Mouse (Mus musculus): ENCODE results near the gene Thbs2. TPM values are rescaled to one million over a fixed set of nuclear protein-coding genes. Genes with fewer than 3 reads are reported as not detected.

Thbs2 gene
- polyA plus RNA-seq, 1 experiment from 2014 or later: 3.9 TPM

DNA sequence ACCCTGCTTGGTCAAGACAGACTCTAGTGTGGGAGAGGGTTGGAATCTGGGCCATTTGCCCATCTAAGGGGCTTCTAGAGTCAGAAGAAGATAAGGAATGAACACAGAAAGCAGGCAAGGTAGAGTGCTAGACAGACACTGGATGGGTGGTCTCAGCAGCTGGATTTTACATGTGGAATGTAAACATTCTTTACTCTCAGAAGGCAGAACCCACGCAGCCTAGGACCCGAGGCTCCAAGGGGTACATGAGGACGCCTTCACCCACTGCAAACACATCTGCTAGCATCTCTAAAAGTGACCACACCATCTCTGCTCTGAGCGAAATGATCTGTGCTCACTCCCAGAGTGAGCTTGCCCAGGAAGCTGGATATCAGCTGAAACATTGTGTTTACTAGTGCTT lies 9.2 kb upstream of the Thbs2 start:
- Histone ChIP-seq H3K9ac (replicated peaks; ENCODE audit: low read depth, low read length) (no peak overlapping the region), H3K36me3 (ENCODE audit: control insufficient read depth, insufficient read depth, low read length) (no peaks in the 10 kb centered on the region), H3K27me3 (ENCODE audit: control insufficient read depth, insufficient read depth, low read length) (no peaks in the 10 kb centered on the region), H3K4me3 (ENCODE audit: low read depth, low read length) (no peak overlapping the region), H3K4me1 (ENCODE audit: control insufficient read depth, insufficient read depth, low read length) (no peaks in the 10 kb centered on the region), H3K9me3 (ENCODE audit: control insufficient read depth, low read length) (no peaks in the 10 kb centered on the region), H3K27ac (ENCODE audit: low read depth, low read length) (no peak overlapping the region), H3K4me2 (ENCODE audit: low read depth, low read length) (no peak overlapping the region)
- no peak for ATAC-seq (ENCODE audit: low read depth)
- WGBS: 81% methylated on average over 4 of the region's 4 CpGs

DNA sequence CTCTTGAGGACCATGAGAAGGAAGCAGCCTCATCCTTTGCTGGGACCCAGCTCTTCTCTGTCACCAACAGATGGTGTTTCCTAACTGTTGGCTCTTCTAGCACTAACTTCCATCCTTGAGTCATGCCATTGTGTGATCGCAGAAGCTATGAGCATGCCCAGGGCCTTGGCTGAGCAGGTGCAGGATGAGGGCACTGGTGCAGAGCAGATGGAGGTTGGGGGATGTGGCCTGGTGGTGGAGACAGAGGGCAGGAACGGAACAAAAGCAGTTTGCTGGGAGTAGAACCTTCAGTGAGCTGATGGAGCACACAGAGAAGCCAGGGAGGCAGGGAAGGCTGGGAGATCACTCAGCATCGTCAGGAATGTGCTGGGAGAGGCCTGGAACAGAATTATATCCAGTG lies 8.7 kb upstream of the Thbs2 start:
- Histone ChIP-seq H3K4me2 (ENCODE audit: low read depth, low read length) (no peak overlapping the region), H3K9me3 (ENCODE audit: control insufficient read depth, low read length) (no peaks in the 10 kb centered on the region), H3K4me3 (ENCODE audit: low read depth, low read length) (no peak overlapping the region), H3K27me3 (ENCODE audit: control insufficient read depth, insufficient read depth, low read length) (no peaks in the 10 kb centered on the region), H3K9ac (replicated peaks; ENCODE audit: low read depth, low read length) (no peak overlapping the region), H3K36me3 (ENCODE audit: control insufficient read depth, insufficient read depth, low read length) (no peaks in the 10 kb centered on the region), H3K4me1 (ENCODE audit: control insufficient read depth, insufficient read depth, low read length) (no peaks in the 10 kb centered on the region), H3K27ac (ENCODE audit: low read depth, low read length) (no peak overlapping the region)
- no peak for ATAC-seq (ENCODE audit: low read depth)
- WGBS: 59% methylated on average over 3 of the region's 3 CpGs

DNA sequence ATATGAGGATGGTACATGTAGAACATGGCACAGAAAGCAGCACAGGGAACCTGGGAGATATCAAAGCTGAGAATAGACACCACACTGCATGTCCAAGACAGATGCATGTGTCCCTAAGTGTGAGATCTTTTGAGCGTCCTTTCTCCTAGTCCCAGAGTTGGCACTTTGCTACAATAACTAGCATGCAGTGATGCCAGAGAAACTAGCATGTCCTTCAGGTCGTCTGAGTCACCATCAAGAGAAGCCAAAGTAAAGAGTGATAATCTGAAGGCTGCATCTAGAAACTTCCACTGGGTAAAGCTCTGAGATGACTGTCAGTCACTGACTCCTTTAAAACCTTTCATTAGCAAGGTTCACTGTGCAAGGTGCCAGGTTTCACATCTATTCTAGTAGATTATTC lies 7.9 kb upstream of the Thbs2 start:
- no peaks in the 10 kb centered on the region for H3K9me3 ChIP-seq (ENCODE audit: control insufficient read depth, low read length)
- no peak overlapping the region for H3K4me3 ChIP-seq (ENCODE audit: low read depth, low read length)
- H3K27me3 ChIP-seq (ENCODE audit: control insufficient read depth, insufficient read depth, low read length): no peaks in the 10 kb centered on the region
- no peak for ATAC-seq (ENCODE audit: low read depth)
- H3K4me1 ChIP-seq (ENCODE audit: control insufficient read depth, insufficient read depth, low read length): no peaks in the 10 kb centered on the region
- H3K36me3 ChIP-seq (ENCODE audit: control insufficient read depth, insufficient read depth, low read length): no peaks in the 10 kb centered on the region
- 70% methylated on average over 2 of the region's 2 CpGs for WGBS
- H3K27ac ChIP-seq (ENCODE audit: low read depth, low read length): no peak overlapping the region
- H3K4me2 ChIP-seq (ENCODE audit: low read depth, low read length): no peak overlapping the region
- no peak overlapping the region for H3K9ac ChIP-seq (replicated peaks; ENCODE audit: low read depth, low read length)

DNA sequence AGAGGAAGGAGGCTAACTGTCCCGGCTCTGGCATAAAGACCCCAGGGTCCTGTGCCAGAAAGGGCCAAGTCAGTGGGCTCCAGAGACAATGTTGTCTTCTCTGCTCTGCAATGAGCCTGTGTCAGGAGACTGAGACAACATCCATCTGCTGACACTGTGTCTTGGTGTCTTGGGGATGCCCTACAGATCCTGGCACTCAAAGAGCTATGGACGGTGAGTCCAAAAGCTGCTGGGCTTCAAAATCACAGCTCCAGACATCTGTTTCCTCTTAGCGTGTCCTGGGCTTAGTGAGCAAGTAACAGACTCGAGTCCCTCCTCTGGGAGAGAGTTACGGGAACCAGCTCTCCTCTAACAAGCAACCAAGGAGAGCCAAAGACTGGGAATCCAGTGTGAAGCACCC lies 6.2 kb upstream of the Thbs2 start:
- H3K27me3 ChIP-seq (ENCODE audit: control insufficient read depth, insufficient read depth, low read length): no peaks in the 10 kb centered on the region
- H3K9ac ChIP-seq (replicated peaks; ENCODE audit: low read depth, low read length): no peak overlapping the region
- no peak overlapping the region for H3K4me3 ChIP-seq (ENCODE audit: low read depth, low read length)
- no peak for ATAC-seq (ENCODE audit: low read depth)
- H3K36me3 ChIP-seq (ENCODE audit: control insufficient read depth, insufficient read depth, low read length): no peaks in the 10 kb centered on the region
- WGBS: 88% methylated on average over 5 of the region's 5 CpGs
- no peaks in the 10 kb centered on the region for H3K9me3 ChIP-seq (ENCODE audit: control insufficient read depth, low read length)
- no peak overlapping the region for H3K4me2 ChIP-seq (ENCODE audit: low read depth, low read length)
- H3K4me1 ChIP-seq (ENCODE audit: control insufficient read depth, insufficient read depth, low read length): no peaks in the 10 kb centered on the region
- no peak overlapping the region for H3K27ac ChIP-seq (ENCODE audit: low read depth, low read length)

DNA sequence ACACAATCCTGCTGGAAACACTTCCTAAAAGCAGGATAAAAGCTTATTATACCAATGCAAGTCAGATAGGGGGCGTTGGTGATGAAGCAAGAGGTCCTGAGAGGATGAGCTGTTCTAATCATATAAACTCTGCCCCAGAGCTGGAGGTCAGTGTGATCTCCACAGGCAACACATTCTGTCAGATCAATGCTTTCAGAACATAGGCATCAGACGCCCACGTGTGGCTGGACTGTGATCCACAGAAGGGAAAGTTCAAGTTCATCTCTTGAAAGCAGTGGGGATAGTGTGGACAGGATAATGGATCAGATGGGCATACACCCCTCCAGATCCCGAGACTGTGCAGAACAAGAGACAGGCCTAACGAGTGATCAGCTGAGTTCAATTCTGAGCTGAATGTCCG lies 4.2 kb upstream of the Thbs2 start:
- Histone ChIP-seq H3K36me3 (ENCODE audit: control insufficient read depth, insufficient read depth, low read length) (no peaks in the 10 kb centered on the region), H3K9me3 (ENCODE audit: control insufficient read depth, low read length) (no peaks in the 10 kb centered on the region), H3K9ac (replicated peaks; ENCODE audit: low read depth, low read length) (no peak overlapping the region), H3K4me2 (ENCODE audit: low read depth, low read length) (no peak overlapping the region), H3K27ac (ENCODE audit: low read depth, low read length) (no peak overlapping the region), H3K4me1 (ENCODE audit: control insufficient read depth, insufficient read depth, low read length) (peaks cover 5% of the 10 kb centered on the region; the same call in 1 of the 2 replicates), H3K4me3 (ENCODE audit: low read depth, low read length) (no peak overlapping the region), H3K27me3 (ENCODE audit: control insufficient read depth, insufficient read depth, low read length) (no peaks in the 10 kb centered on the region)
- ATAC-seq (ENCODE audit: low read depth): no peak
- 75% methylated on average over 6 of the region's 6 CpGs for WGBS

DNA sequence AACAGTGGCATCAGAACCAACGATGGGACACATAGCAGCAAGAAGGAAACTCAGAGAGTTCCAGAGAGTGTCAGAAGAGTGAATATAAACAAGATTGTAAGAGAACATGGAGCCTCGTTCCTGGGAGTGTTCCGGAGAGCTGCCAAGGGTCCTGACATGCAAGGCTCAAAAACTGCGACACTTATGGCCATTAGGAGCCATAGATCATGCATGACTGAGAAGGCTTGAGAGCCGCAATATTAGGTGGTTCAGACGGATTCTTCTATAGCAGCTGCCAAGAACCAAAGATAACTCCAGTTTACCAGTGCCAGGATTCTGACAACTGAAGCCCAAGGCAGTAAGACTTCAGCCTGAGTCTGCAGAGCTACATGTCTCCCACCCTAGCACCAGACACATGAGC lies 3.1 kb upstream of the Thbs2 start:
- no peak for ATAC-seq (ENCODE audit: low read depth)
- Histone ChIP-seq H3K4me3 (ENCODE audit: low read depth, low read length) (no peak overlapping the region), H3K9me3 (ENCODE audit: control insufficient read depth, low read length) (no peaks in the 10 kb centered on the region), H3K27me3 (ENCODE audit: control insufficient read depth, insufficient read depth, low read length) (no peaks in the 10 kb centered on the region), H3K36me3 (ENCODE audit: control insufficient read depth, insufficient read depth, low read length) (no peaks in the 10 kb centered on the region), H3K9ac (replicated peaks; ENCODE audit: low read depth, low read length) (no peak overlapping the region), H3K27ac (ENCODE audit: low read depth, low read length) (no peak overlapping the region), H3K4me2 (ENCODE audit: low read depth, low read length) (no peak overlapping the region), H3K4me1 (ENCODE audit: control insufficient read depth, insufficient read depth, low read length) (peaks cover 6% of the 10 kb centered on the region; the same call in 1 of the 2 replicates)
- WGBS: 84% methylated on average over 6 of the region's 6 CpGs

DNA sequence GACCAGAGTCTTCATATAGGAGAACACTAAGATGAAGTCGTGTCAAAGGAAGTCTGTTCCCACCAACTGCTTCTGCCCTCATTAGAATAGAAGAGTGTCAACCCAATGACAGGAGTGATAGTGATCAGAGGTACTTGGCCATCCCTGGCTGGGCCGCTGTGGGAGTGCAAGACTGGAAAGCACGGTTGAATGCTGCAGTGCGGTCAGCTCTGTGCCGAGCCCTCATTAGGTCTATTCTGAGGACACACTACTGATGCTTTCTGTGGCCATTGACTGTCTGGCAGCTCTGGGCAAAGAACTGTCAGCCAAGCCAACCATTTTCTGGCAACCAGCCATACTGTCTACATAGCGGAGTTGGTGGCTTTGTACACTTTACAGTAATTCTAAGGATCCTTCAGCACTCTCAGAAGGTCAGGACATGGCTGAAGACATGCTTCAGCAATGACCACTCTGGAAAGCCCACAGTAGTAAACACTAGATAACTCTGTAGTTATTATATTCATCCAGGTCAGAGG lies 2.3 kb upstream of the Thbs2 start:
- Histone ChIP-seq H3K36me3 (ENCODE audit: control insufficient read depth, insufficient read depth, low read length) (no peaks in the 10 kb centered on the region), H3K9me3 (ENCODE audit: control insufficient read depth, low read length) (no peaks in the 10 kb centered on the region), H3K9ac (replicated peaks; ENCODE audit: low read depth, low read length) (no peak overlapping the region), H3K4me1 (ENCODE audit: control insufficient read depth, insufficient read depth, low read length) (peaks cover 6% of the 10 kb centered on the region; the same call in 1 of the 2 replicates), H3K4me3 (ENCODE audit: low read depth, low read length) (no peak overlapping the region), H3K27me3 (ENCODE audit: control insufficient read depth, insufficient read depth, low read length) (no peaks in the 10 kb centered on the region), H3K27ac (ENCODE audit: low read depth, low read length) (no peak overlapping the region), H3K4me2 (ENCODE audit: low read depth, low read length) (no peak overlapping the region)
- WGBS: 93% methylated on average over 6 of the region's 6 CpGs
- ATAC-seq (ENCODE audit: low read depth): no peak

DNA sequence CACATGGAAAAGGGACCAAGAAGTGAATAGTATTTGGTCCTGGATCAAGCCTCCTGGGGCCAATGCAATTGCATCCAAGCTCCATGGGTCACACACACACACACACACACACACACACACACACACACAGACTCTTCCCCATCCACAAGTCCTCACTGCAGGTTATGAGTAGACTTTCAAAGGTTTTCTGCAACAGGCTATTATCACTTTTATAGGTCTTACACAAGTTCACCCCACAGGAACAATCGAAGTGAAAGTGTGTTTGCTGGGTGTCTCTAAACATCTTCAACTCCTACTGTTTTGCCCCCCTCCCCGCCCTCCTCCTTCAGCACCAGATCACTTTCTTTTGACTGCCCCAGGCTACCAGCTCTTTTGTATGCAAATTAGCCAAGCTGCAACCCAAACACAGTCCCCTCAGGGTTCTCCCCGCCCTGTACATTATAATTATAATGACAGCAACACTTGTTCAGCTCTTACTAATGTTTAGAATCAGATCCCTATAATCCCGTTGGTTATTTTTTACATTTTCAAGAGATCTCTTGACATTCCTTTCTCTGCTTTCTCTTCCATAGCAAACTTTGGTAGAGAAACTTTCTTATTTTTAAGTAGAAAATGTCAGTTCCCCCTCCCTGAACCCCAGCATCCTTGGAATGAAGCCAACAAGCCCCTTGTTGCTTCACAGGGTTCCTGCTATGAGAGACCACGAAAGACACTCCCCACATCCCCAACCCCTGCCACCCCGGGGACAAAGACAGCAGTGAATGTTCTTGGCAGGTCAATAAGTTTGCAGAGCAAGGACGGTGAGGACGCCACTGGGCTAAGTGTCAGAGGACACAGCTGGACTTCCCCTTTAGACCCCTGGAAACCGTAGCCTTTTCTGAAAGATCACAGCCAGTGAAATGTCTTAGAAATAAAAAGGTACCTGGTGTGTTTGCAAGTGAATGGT lies 714 bp downstream of the Thbs2 start:
- peaks cover 6% of the 10 kb centered on the region; the same call in 1 of the 2 replicates for H3K4me1 ChIP-seq (ENCODE audit: control insufficient read depth, insufficient read depth, low read length)
- peak overlapping the region; percentile 22; the same call in 1 of the 2 replicates for H3K9ac ChIP-seq (replicated peaks; ENCODE audit: low read depth, low read length)
- peak overlapping the region; percentile 37 for H3K4me2 ChIP-seq (ENCODE audit: low read depth, low read length)
- no peaks in the 10 kb centered on the region for H3K36me3 ChIP-seq (ENCODE audit: control insufficient read depth, insufficient read depth, low read length)
- no peaks in the 10 kb centered on the region for H3K9me3 ChIP-seq (ENCODE audit: control insufficient read depth, low read length)
- H3K27me3 ChIP-seq (ENCODE audit: control insufficient read depth, insufficient read depth, low read length): no peaks in the 10 kb centered on the region
- ATAC-seq (ENCODE audit: low read depth): peak; percentile 47; the same call in 1 of the 2 replicates
- peak overlapping the region; percentile 11; the same call in 1 of the 2 replicates for H3K4me3 ChIP-seq (ENCODE audit: low read depth, low read length)
- no peak overlapping the region for H3K27ac ChIP-seq (ENCODE audit: low read depth, low read length)
- 3% methylated on average over 9 of the region's 9 CpGs for whole genome bisulfite sequencing

DNA sequence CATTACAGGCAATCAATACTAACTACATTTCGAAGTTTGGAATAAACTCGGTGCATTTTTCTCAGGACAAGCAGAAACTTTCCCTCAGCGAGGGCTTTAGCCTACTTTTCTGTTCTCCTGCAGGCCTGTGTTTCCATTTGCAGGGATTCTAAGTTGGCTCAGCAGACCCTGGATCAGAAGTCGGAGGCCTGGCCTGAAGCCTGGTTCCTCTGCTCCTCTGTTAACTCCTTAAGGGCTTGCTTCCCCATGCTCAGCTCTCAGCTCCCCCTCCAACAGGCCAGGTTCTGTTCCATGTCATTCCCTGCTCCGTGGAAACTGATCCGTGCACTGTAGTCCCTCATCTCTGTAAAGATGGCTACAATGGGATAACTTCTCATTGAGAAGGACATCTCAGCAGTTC lies 2.1 kb downstream of the Thbs2 start:
- no peak for ATAC-seq (ENCODE audit: low read depth)
- Histone ChIP-seq H3K4me2 (ENCODE audit: low read depth, low read length) (no peak overlapping the region), H3K27ac (ENCODE audit: low read depth, low read length) (no peak overlapping the region), H3K9me3 (ENCODE audit: control insufficient read depth, low read length) (no peaks in the 10 kb centered on the region), H3K27me3 (ENCODE audit: control insufficient read depth, insufficient read depth, low read length) (no peaks in the 10 kb centered on the region), H3K9ac (replicated peaks; ENCODE audit: low read depth, low read length) (no peak overlapping the region), H3K4me3 (ENCODE audit: low read depth, low read length) (no peak overlapping the region), H3K36me3 (ENCODE audit: control insufficient read depth, insufficient read depth, low read length) (no peaks in the 10 kb centered on the region), H3K4me1 (ENCODE audit: control insufficient read depth, insufficient read depth, low read length) (peaks cover 6% of the 10 kb centered on the region; the same call in 1 of the 2 replicates)
- 81% methylated on average over 6 of the region's 6 CpGs for WGBS

All from neural tube, embryonic 14.5 days (tissue).